Mouse (Mus musculus) embryo, embryonic 11.5 days (tissue): ENCODE measurements at regions not wholly inside any gene's neighbourhood (a gene's known extent, or its start where the extent isn't known, plus 50 kb on each side); places are given as distances from the start of the nearest gene placed in this dataset.

Experiments used
- DNase-seq: peaks from one replicate; pipeline ENCODE4 v3.0.0-alpha.2; 2012; ENCODE audit warnings: low read depth, low spot score

DNA sequence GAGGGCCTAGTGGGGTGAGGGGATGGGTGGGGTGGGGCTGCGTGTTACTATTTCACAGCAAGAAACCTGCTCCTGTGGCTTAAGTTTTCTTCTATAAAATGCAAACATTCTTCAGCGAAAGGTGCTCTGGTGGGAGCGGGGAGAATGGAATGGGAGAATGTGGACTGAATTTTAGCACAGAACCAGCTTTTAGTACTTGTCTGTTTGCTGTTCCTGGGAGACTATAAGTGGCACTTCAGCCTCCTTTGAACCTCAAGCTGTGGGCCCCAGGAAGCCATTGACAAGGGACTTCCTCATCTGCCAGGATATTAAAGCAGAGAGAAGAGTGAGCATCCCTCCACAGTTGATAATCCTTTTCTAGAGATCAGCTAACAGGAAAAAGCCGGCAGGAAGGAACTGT, 580.2 kb downstream of the Zfp706 start:
- no peak for DNase-seq

DNA sequence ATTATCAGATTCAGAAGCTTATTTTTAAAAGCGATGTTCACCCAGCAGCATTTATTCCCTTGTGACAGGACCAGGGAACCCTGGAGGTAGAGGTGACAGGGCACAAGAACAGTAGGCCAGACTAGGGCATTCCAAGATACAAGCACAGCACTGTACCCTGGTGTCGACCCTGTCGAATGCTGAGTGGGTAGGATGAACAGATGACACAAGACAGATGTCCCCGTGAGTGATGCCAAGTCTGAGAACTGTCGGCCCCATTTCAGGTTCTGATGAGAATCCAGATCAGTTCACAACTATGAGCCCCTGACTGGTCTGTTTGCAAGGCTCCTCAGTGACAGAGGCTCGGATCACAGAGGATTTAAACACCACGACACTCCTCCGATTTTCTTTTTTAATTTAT, 581.7 kb downstream of the Zfp706 start:
- no peak for DNase-seq

- no peak for DNase-seq
These were observed 583.5 kb downstream of the Zfp706 start for GRCm38 (mm10) chr15:36424047-36424446.

GRCm38 (mm10) chr15:36422781-36423180, 584.8 kb downstream of the Zfp706 start:
- DNase-seq = no peak

GRCm38 (mm10) chr15:36419943-36420480, 587.6 kb downstream of the Zfp706 start:
- DNase-seq = no peak

DNA sequence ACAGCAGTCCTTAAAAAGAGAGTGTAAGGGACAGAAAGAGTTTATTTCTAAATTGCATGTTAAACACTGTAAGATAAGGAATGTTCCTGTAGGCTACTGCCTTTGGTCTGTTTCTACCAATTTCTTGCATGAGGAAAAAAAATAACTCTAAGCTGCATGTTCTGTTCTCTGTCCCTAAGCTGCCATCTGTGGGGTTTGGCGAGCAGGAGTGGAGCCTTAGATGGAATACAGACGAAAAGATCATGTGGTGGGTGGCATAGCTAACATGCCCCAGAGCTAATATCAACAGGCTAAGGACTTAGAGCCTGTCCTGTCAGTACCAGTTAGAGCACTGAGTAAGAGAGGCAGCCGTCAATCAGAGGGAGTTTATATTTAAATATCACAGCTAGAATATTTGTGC, 590.1 kb downstream of the Zfp706 start:
- DNase-seq = no peak

DNA sequence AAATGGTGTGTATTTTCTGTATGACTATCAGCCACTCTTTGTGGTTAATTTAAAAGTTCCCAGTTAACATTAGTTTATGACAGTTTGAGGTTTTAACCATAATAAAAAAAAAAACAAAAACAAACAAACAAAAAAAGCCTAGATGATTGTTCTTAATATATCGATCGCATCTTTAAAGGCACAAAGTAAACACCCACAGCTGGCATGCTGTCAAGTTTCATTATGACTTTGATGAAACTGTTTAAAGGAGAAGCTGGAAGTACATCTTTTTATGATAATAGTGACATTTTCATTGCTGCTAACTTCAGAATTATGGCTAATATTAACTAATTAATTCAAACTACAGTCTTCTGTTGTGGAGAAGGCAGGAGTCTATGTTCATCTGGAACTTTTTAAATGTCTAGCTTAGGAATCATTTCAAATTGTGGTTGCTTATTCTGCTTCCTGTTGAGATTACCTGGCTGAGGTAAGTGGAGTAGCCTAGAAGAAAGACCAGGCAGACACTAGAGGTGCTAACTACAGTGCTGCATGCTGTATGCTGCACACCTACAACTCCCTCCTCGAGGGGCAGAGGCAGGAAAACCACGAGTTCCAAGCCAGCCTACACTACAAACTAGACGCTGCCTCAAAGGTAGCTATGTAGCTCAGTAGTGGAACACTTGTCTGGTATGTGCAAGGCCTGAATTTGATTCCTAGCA, 591.9 kb downstream of the Zfp706 start:
- no peak for DNase-seq

- DNase-seq = no peak
These were observed 595.6 kb downstream of the Zfp706 start for GRCm38 (mm10) chr15:36412016-36412415.

GRCm38 (mm10) chr15:36405446-36405845, 602.1 kb downstream of the Zfp706 start:
- no peak for DNase-seq

DNA sequence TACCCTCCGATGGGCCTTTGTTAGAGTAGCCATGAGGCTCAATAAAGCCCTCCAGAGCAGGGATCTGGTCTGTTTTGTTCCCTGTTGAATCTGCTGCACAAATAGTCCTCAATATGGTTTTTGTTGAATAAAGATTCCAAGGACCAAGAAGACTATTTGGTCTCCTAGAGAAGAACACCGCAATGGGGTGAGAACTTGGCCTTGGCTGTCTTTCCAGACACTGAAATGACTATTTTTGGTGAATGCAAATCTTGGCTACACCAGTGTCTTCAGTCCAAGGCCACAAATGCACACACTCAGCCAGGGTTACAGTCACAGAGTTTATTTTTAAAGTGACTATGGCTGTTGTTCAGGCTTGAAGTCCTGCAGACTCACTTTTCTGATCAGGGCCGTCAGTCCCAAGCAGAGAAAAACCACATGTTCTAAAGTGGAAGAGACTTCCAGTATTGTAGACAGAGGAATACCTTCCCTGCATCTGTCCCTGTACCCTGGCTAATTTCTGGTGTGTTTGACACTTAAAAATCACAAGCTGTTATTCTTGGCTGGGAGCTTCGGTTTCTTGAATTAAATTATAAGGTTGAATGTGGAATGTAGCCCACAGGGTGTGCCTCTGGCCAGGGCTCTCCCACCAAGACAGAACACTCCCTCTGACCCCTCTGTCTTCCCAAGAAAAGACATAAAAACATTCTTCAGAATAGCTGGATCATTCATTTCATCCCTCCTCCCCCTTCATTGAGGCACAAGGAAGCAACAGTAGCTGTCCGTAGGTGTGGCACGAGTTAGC, 604.0 kb downstream of the Zfp706 start:
- DNase-seq = no peak

DNA sequence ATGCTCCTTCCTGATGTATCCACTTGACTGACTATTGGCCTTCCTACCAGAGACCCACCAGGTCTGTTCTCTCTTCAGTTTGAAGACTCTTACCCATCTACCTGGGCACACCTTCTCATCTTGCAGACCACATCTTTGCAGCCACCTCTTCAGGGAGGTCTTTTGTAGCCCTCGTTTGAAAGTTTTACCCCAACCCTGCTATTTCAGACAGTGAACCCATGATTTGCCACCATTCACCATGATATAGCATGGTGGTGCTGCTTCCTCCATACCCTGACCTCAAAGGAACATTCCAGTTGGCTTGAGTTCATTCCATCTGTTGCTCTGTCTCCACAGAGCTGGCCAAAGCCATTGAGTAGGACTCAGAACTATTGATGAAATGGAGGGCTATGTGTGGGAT, 605.5 kb downstream of the Zfp706 start:
- no peak for DNase-seq

DNA sequence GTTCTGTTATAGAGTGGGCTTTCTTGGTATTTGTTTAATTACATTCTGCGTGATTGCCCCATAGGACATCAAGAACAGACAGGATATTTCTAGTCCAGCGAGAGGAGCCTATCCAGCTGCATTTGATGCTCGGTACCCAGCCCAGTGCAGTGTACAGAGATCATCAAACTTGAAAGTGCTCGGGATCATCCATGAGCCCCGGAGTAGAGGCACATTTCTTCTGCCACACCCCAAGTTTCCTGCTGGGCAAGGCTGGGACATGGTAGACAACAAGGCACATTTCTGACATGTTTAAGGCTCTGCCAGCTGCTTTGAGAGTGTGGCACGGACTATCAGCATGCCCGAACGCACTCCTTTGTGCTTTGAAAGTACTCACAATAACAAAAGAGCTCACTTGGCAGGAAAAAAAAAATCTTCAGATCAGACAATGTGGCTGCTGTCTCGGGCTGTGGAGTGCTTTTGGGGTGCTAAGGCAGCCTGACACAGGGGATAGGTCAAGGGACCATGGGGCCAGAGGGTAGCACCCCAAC, 607.2 kb downstream of the Zfp706 start:
- no peak for DNase-seq

GRCm38 (mm10) chr15:36399355-36400012, 608.1 kb downstream of the Zfp706 start:
- no peak for DNase-seq

DNA sequence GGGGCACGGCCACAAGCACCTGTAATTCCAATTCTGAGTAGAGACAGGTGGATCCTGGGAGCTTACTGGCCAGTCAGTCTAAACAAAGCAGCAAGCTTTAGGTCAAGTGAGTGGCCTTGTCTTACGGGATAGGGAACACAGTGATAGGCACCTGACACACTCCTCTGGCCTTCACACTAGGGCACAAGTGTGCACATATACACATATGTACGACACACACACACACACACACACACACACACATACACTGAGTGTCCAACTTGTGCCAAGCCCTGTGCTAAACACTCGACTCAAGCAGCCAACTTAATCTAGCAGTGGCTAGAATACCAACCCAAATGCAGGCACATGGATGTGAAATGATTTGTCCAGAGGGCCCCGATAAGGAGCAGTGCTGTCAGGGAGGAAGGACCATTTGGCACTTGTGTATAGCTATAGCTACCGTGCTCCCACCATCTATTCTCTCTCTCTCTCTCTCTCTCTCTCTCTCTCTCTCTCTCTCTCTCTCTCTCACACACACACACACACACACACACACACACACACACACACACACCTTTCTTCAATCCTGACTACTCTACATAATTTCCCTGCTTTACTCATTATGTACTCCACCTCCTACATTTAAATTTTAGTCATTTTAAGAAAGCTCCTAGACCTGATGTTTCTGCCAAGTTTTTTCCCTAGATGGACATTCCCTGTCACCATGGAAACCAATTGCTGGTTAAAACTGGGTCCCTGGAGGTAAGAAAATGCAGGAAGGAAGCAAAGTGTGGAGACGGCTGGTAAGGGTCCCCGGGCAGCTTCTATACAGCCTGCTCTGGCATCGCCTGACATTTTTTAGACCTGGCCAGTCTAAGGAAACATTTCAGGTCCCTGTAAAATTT, 609.2 kb downstream of the Zfp706 start:
- DNase-seq = no peak

DNA sequence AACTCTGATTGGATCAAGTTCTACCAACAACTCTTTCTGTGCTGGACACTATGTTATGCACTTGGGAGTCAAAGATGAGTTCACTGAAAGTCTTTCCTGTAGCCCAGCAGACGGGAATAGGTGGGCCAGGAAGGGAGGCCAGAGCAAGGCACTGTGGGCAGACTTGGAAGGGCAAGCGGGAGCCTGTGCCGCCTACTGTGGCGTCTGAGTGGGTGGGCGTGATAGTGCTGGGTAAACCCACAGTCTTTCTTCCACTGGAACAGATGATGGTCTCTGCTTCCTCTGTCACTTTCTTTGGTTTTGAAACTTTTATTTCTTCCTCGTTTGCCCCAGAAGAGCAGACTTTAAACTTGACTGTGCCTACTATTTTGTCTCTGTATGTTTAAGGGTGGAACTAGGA, 610.8 kb downstream of the Zfp706 start:
- DNase-seq = no peak

- no peak for DNase-seq
These were observed 611.3 kb downstream of the Zfp706 start for GRCm38 (mm10) chr15:36396245-36396644.

- no peak for DNase-seq
These were observed 611.9 kb downstream of the Zfp706 start for GRCm38 (mm10) chr15:36395672-36396050.

GRCm38 (mm10) chr15:36394914-36395671, 612.5 kb downstream of the Zfp706 start:
- no peak for DNase-seq

DNA sequence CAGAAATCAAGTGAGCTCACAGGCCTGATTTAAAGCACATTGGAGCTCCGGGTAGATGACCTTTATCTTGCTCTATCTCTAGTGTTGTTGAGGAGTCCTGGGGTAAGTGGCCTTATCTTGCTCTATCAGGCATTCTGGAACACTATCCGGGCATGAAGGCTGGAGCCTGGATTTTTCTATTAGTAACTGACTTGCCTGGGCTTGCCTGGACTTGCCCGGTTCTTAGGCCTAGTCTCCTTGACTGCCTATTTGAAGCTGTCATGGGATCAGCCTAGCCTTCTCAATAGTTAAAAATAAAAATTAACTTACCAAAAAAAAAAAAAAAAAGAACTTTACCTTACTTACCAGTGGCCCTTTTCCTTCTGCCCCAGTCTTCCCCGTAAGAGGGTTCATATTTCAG, 617.8 kb downstream of the Zfp706 start:
- no peak for DNase-seq

DNA sequence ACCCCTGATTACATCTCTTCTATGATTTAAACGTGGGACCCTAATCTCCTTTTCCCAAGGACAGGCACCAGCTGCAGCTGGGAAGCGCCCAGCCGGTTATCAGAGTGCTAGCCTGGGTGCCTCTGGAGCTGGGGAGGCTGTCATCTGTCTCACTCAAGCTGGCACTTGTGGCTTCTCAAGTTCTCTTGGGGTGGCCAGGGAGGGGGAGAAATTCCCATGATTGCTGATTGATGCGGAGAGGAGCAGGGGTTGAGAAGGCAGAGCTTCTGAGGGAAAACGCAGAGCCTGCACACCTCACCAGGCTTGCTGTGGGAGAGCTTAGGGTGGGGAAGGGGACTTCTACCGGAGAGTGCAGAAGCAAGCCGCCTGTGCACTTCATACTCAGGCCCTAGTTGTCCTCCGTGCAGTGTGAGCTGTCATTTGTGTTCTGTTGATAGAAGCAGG, 626.3 kb downstream of the Zfp706 start:
- DNase-seq = no peak
